Mouse (Mus musculus): ENCODE results near the gene Ets2.

- TF ChIP-seq CTCF (IDR thresholded peaks at IDR 0.05; ENCODE audit: control insufficient read depth, insufficient read depth, insufficient read length) (no peak), USF1 (IDR thresholded peaks at IDR 0.05; ENCODE audit: low read depth) (no peak), MYOD1 (IDR thresholded peaks at IDR 0.05; ENCODE audit: control insufficient read depth, insufficient read length, low read depth) (no peak), MYOG (IDR thresholded peaks at IDR 0.05; ENCODE audit: control insufficient read depth, extremely low read depth, insufficient read length) (no peak), MAX (IDR thresholded peaks at IDR 0.05) (no peak), CEBPB (IDR thresholded peaks at IDR 0.05; ENCODE audit: low read depth) (no peak)
Measured at GRCm38 (mm10) chr16:95769066-95769995, 67.5 kb downstream of the Ets2 start.
